Mouse (Mus musculus): ENCODE data around the gene Mtmr6. TPM values are rescaled to one million over a fixed set of nuclear protein-coding genes. Genes with fewer than 3 reads are reported as not detected.

The Mtmr6 gene
- total and polyA plus RNA-seq, 3 experiments = 21.3 to 29.1 TPM; not detected in 1

DNA sequence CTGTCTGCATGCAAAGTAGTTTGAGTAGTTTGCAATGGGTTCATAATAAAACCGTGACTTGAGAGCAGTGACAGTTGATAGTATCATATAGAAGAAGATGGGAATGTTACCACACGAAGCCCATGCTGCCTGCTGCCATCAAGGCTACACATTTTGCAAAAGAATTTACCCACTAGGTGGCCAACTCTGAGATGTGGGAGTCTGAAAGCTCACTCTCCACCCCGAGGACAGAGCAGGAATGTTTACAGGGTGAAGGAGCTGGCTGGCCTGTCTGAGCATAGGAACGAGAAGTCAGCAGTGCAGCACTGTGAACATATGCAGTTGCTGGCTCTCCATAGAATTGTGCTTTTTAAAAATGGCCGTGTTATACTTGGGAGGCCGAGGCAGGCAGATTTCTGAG, 43.1 kb downstream of the Mtmr6 start:
- Histone ChIP-seq H3K36me3 (ENCODE audit: control insufficient read depth in 1 of 2, insufficient read depth in 2 of 2, low read length in 2 of 2) (no peaks in the 10 kb centered on the region), H3K27ac (ENCODE audit: control insufficient read depth, low read depth, low read length) (no peak overlapping the region), H3K27me3 (ENCODE audit: control insufficient read depth in 1 of 2, insufficient read depth in 2 of 2, low read length in 2 of 2) (no peaks in the 10 kb centered on the region; a peak in 1 of 4 replicates), H3K4me3 (ENCODE audit: control insufficient read depth in 1 of 2, insufficient read depth in 1 of 2, low read depth in 2 of 2, low read length in 2 of 2) (no peak overlapping the region), H3K9me3 (replicated peaks; ENCODE audit: insufficient read depth, low read length) (no peaks in the 10 kb centered on the region), H3K9ac (ENCODE audit: control insufficient read depth, low read depth, low read length, poor library complexity, severe bottlenecking) (no peak overlapping the region), H3K4me1 (ENCODE audit: control insufficient read depth in 1 of 2, insufficient read depth in 2 of 2, low read length in 2 of 2) (no peaks in the 10 kb centered on the region), H3K79me2 (ENCODE audit: control insufficient read depth, insufficient read depth, low read length, poor library complexity) (no peaks in the 10 kb centered on the region)
- no peak for DNase-seq (ENCODE audit: low read depth, low spot score)
- TF ChIP-seq USF1 (IDR thresholded peaks at IDR 0.05; ENCODE audit: low read depth, low read length) (no peak), MYC (IDR thresholded peaks at IDR 0.05; ENCODE audit: low read depth, low read length) (no peak), TCF12 (IDR thresholded peaks at IDR 0.05; ENCODE audit: low read depth, low read length) (no peak), ELF1 (IDR thresholded peaks at IDR 0.05; ENCODE audit: low read depth, low read length) (no peak), RAD21 (IDR thresholded peaks at IDR 0.05; ENCODE audit: low read depth, low read length) (no peak), CHD1 (IDR thresholded peaks at IDR 0.05; ENCODE audit: low read depth, low read length) (no peak), ETS1 (IDR thresholded peaks at IDR 0.05; ENCODE audit: low read depth, low read length) (no peak), NELFE (IDR thresholded peaks at IDR 0.05; ENCODE audit: low read depth, low read length) (no peak), RCOR1 (IDR thresholded peaks at IDR 0.05; ENCODE audit: low read depth, low read length) (no peak), MAX (IDR thresholded peaks at IDR 0.05; ENCODE audit: low read length) (no peak), MAZ (IDR thresholded peaks at IDR 0.05; ENCODE audit: low read depth, low read length) (no peak), NRF1 (IDR thresholded peaks at IDR 0.05; ENCODE audit: insufficient read depth, low read depth, low read length, poor library complexity, severe bottlenecking) (no peak), TAL1 (IDR thresholded peaks at IDR 0.05; ENCODE audit: low read length) (no peak), UBTF (IDR thresholded peaks at IDR 0.05; ENCODE audit: borderline replicate concordance, insufficient read depth, low read depth, low read length) (no peak), BHLHE40 (IDR thresholded peaks at IDR 0.05; ENCODE audit: borderline replicate concordance, low read depth, low read length) (no peak), GABPA (IDR thresholded peaks at IDR 0.05; ENCODE audit: low read depth, low read length) (no peak), MYB (IDR thresholded peaks at IDR 0.05; ENCODE audit: low read depth, low read length) (no peak), USF2 (IDR thresholded peaks at IDR 0.05; ENCODE audit: borderline replicate concordance in 1 of 2, insufficient read depth in 1 of 2, low read depth in 1 of 2, low read length in 2 of 2) (no peak)

GRCm38 (mm10) chr14:60310691-60311090, 45.7 kb downstream of the Mtmr6 start:
- no peak for DNase-seq (ENCODE audit: low read depth, low spot score)
- H3K9me3 ChIP-seq (replicated peaks; ENCODE audit: insufficient read depth, low read length) = no peaks in the 10 kb centered on the region
- no peak overlapping the region for H3K27ac ChIP-seq (ENCODE audit: control insufficient read depth, low read depth, low read length)
- H3K36me3 ChIP-seq (ENCODE audit: control insufficient read depth in 1 of 2, insufficient read depth in 2 of 2, low read length in 2 of 2) = no peaks in the 10 kb centered on the region
- H3K27me3 ChIP-seq (ENCODE audit: control insufficient read depth in 1 of 2, insufficient read depth in 2 of 2, low read length in 2 of 2) = no peaks in the 10 kb centered on the region; a peak in 1 of 4 replicates
- H3K79me2 ChIP-seq (ENCODE audit: control insufficient read depth, insufficient read depth, low read length, poor library complexity) = no peaks in the 10 kb centered on the region
- TF ChIP-seq TAL1 (IDR thresholded peaks at IDR 0.05; ENCODE audit: low read length) = no peak
- no peak overlapping the region for H3K4me3 ChIP-seq (ENCODE audit: control insufficient read depth in 1 of 2, insufficient read depth in 1 of 2, low read depth in 2 of 2, low read length in 2 of 2)
- H3K9ac ChIP-seq (ENCODE audit: control insufficient read depth, low read depth, low read length, poor library complexity, severe bottlenecking) = no peak overlapping the region
- H3K4me1 ChIP-seq (ENCODE audit: control insufficient read depth in 1 of 2, insufficient read depth in 2 of 2, low read length in 2 of 2) = no peaks in the 10 kb centered on the region
